Mouse (Mus musculus) CH12F3 (cell line): ENCODE results near the gene Hist1h2bb.

Experiments
- in situ Hi-C: fragments of 300-500 bp; cut with MboI; formaldehyde crosslinking; loops from 2 replicates; pipeline ENCODE4 v1.14.3; 2020; ENCODE audit warnings: low sequenced_read_pairs

The Hist1h2bb gene

GRCm38 (mm10) chr13:23725213-23725612, 21.3 kb upstream of the Hist1h2bb start:
- in situ Hi-C loops = no loop called here

GRCm38 (mm10) chr13:23728472-23729191, 17.9 kb upstream of the Hist1h2bb start:
- in situ Hi-C loops = no loop called here

- in situ Hi-C loops = no loop called here
Observed at GRCm38 (mm10) chr13:23729192-23729525, 17.4 kb upstream of the Hist1h2bb start.

GRCm38 (mm10) chr13:23729706-23730105, 16.8 kb upstream of the Hist1h2bb start:
- in situ Hi-C loops = no loop called here

GRCm38 (mm10) chr13:23730479-23730878, 16.1 kb upstream of the Hist1h2bb start:
- in situ Hi-C loops = no loop called here

GRCm38 (mm10) chr13:23732156-23732804, 14.3 kb upstream of the Hist1h2bb start:
- in situ Hi-C loops = no loop called here

GRCm38 (mm10) chr13:23737091-23737490, 9.4 kb upstream of the Hist1h2bb start:
- in situ Hi-C loops = no loop called here

- in situ Hi-C loops = no loop called here
Observed at GRCm38 (mm10) chr13:23738041-23738440, 8.5 kb upstream of the Hist1h2bb start.

GRCm38 (mm10) chr13:23738677-23739068, 7.9 kb upstream of the Hist1h2bb start, which contains the start of gene Hist1h1c:
Hist1h1c (plus strand) TSS chr13:23738808.
- in situ Hi-C loops = no loop called here

- in situ Hi-C loops = no loop called here
Observed at GRCm38 (mm10) chr13:23739069-23739921, 7.2 kb upstream of the Hist1h2bb start.

GRCm38 (mm10) chr13:23739922-23740252, 6.6 kb upstream of the Hist1h2bb start:
- in situ Hi-C loops = no loop called here

- in situ Hi-C loops = no loop called here
Observed at GRCm38 (mm10) chr13:23740256-23740840, 6.2 kb upstream of the Hist1h2bb start.

GRCm38 (mm10) chr13:23740910-23741309, 5.6 kb upstream of the Hist1h2bb start:
- in situ Hi-C loops = no loop called here

GRCm38 (mm10) chr13:23742007-23742406, 4.5 kb upstream of the Hist1h2bb start:
- in situ Hi-C loops = no loop called here

GRCm38 (mm10) chr13:23743215-23743614, 3.3 kb upstream of the Hist1h2bb start:
- in situ Hi-C loops = no loop called here

GRCm38 (mm10) chr13:23743963-23744362, 2.6 kb upstream of the Hist1h2bb start:
- in situ Hi-C loops = no loop called here

- in situ Hi-C loops = no loop called here
Observed at GRCm38 (mm10) chr13:23744421-23745380, 1.8 kb upstream of the Hist1h2bb start.

GRCm38 (mm10) chr13:23745381-23746161, 963 bp upstream of the Hist1h2bb start, which contains the start of gene Hist1h3c:
Hist1h3c (minus strand) TSS chr13:23745602.
- in situ Hi-C loops = no loop called here
